ENCODE assay signal across 17 mouse cellular contexts in the genomic region with DNA sequence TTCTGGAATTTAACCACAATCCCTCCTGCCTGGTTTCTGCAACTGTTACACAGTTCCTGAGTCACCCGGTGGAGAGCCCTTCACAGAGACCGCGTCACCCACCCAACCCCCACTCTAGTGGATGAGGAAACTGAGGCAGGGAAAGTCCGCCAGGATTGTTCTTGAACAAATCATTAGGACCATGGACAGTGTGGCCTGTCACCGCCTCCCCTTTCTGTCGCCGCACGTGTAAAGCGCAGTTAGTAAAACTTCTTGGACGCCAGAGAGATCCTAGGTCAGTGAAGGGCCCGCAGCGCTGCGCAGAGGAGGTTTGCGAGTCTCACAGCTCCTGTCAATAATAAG. TPM values are rescaled to one million over a fixed set of nuclear protein-coding genes. Genes with fewer than 3 reads are reported as not detected.
A peak's percentile ranks its signal among the peaks of the same experiment; 100 is the strongest.
DNase-seq lines count a peak whose midpoint lies in the region; ATAC-seq lines count a peak whose summit lies in the region.
"Had no signal": no experiment of that assay in that cellular context is flagged by ENCODE, and none has a peak within 500 bp of the region (broad histone marks: within the 10 kb centered on the region; RNA-seq: fewer than 3 reads in every experiment).

No protein-coding gene starts in this region.

- WGBS in heart, embryonic 13.5 days: 4% methylated on average over 14 of the region's 14 CpGs
- 4% methylated on average over 14 of the region's 14 CpGs for WGBS in midbrain, embryonic 11.5 days
- 6% methylated on average over 14 of the region's 14 CpGs for WGBS in midbrain, embryonic 16.5 days
- WGBS in limb, embryonic 13.5 days: 3% methylated on average over 14 of the region's 14 CpGs

- 0 out of 2 replicates have a peak overlapping the region, but pooled peaks have one; percentile 9 for H3K4me2 ChIP-seq in heart, embryonic 13.5 days
- H3K4me2 ChIP-seq in midbrain, embryonic 11.5 days: no peak overlapping the region
- H3K4me2 ChIP-seq in midbrain, embryonic 16.5 days (ENCODE audit: low read length): no peak overlapping the region
- H3K4me2 ChIP-seq in limb, embryonic 13.5 days (replicated peaks): peak overlapping the region; percentile 23; the same call in 1 of the 2 replicates
- H3K4me2 ChIP-seq: forebrain, embryonic 13.5 days; limb, embryonic 15.5 days had no signal

- H3K4me3 ChIP-seq in heart, embryonic 13.5 days: 0 out of 2 replicates have a peak overlapping the region, but pooled peaks have one; percentile 8
- no peak overlapping the region for H3K4me3 ChIP-seq in midbrain, embryonic 11.5 days (ENCODE audit: low read depth, low read length)
- H3K4me3 ChIP-seq in midbrain, embryonic 16.5 days (ENCODE audit: low read depth, low read length): no peak overlapping the region
- H3K4me3 ChIP-seq in limb, embryonic 13.5 days: no peak overlapping the region
- H3K4me3 ChIP-seq: gastrocnemius, adult 2 months had no signal

- peak overlapping the region; percentile 28; the same call in 1 of the 2 replicates for H3K9ac ChIP-seq in heart, embryonic 13.5 days
- no peak overlapping the region for H3K9ac ChIP-seq in midbrain, embryonic 11.5 days (ENCODE audit: low read length)
- H3K9ac ChIP-seq in midbrain, embryonic 16.5 days (ENCODE audit: low read depth, low read length): no peak overlapping the region
- no peak overlapping the region for H3K9ac ChIP-seq in limb, embryonic 13.5 days
- H3K9ac ChIP-seq: limb, embryonic 15.5 days had no signal

- peak; percentile 44 for DNase-seq in adrenal gland, adult 2 months
- no peak for DNase-seq in adrenal gland, adult 18-20 months (ENCODE audit: low spot score in 2 of 2)
- DNase-seq in heart, postnatal 25 days (ENCODE audit: low spot score): no peak
- DNase-seq in midbrain, embryonic 11.5 days (ENCODE audit: low spot score, missing footprints): peak; percentile 86
- no peak for DNase-seq in kidney, postnatal 10 days
- DNase-seq: cerebellum, adult 9-11 months; heart, postnatal 14 days; layer of hippocampus, adult 9-11 months; spleen, adult 18-20 months had no signal

- peaks cover 92% of the 10 kb centered on the region for H3K27me3 ChIP-seq in heart, embryonic 13.5 days (replicated peaks)
- H3K27me3 ChIP-seq in midbrain, embryonic 11.5 days (ENCODE audit: control insufficient read depth, insufficient read depth, low read length): peaks cover 41% of the 10 kb centered on the region
- peaks cover 56% of the 10 kb centered on the region for H3K27me3 ChIP-seq in midbrain, embryonic 16.5 days (ENCODE audit: control insufficient read depth, insufficient read depth, low read depth, low read length)
- peaks cover 77% of the 10 kb centered on the region for H3K27me3 ChIP-seq in limb, embryonic 13.5 days

- no peak overlapping the region for H3K27ac ChIP-seq in heart, embryonic 13.5 days (replicated peaks)
- no peak overlapping the region for H3K27ac ChIP-seq in midbrain, embryonic 11.5 days (ENCODE audit: low read depth, low read length)
- no peak overlapping the region for H3K27ac ChIP-seq in midbrain, embryonic 16.5 days (ENCODE audit: low read length)
- H3K27ac ChIP-seq in limb, embryonic 13.5 days: no peak overlapping the region
- H3K27ac ChIP-seq: forebrain, embryonic 13.5 days; gastrocnemius, adult 2 months; kidney, postnatal 0 days; limb, embryonic 15.5 days had no signal

- no peaks in the 10 kb centered on the region for H3K36me3 ChIP-seq in heart, embryonic 13.5 days
- H3K36me3 ChIP-seq in midbrain, embryonic 11.5 days (ENCODE audit: control insufficient read depth, insufficient read depth, low read length): no peaks in the 10 kb centered on the region
- H3K36me3 ChIP-seq in midbrain, embryonic 16.5 days (ENCODE audit: control insufficient read depth, insufficient read depth, low read length): no peaks in the 10 kb centered on the region
- H3K36me3 ChIP-seq in limb, embryonic 13.5 days: no peaks in the 10 kb centered on the region
- H3K36me3 ChIP-seq: limb, embryonic 15.5 days had no signal

- no peak for ATAC-seq in heart, embryonic 13.5 days (ENCODE audit: extremely low read depth, insufficient number of reproducible peaks, low FRiP score, low TSS enrichment)
- ATAC-seq in midbrain, embryonic 11.5 days (ENCODE audit: low FRiP score): no peak
- ATAC-seq in midbrain, embryonic 16.5 days: no peak
- no peak for ATAC-seq in limb, embryonic 13.5 days (ENCODE audit: low FRiP score, low read depth)
- ATAC-seq: forebrain, embryonic 13.5 days had no signal

- peaks cover 9% of the 10 kb centered on the region for H3K4me1 ChIP-seq in heart, embryonic 13.5 days
- H3K4me1 ChIP-seq in midbrain, embryonic 11.5 days (ENCODE audit: control insufficient read depth, insufficient read depth, low read length): no peaks in the 10 kb centered on the region
- H3K4me1 ChIP-seq in midbrain, embryonic 16.5 days (ENCODE audit: control insufficient read depth, insufficient read depth, low read length): no peaks in the 10 kb centered on the region
- H3K4me1 ChIP-seq in limb, embryonic 13.5 days: peaks cover 10% of the 10 kb centered on the region; the same call in 1 of the 2 replicates
- H3K4me1 ChIP-seq: forebrain, embryonic 13.5 days had no signal

- H3K9me3 ChIP-seq in heart, embryonic 13.5 days: no peaks in the 10 kb centered on the region
- no peaks in the 10 kb centered on the region for H3K9me3 ChIP-seq in midbrain, embryonic 11.5 days (ENCODE audit: control insufficient read depth, low read length)
- no peaks in the 10 kb centered on the region for H3K9me3 ChIP-seq in midbrain, embryonic 16.5 days (replicated peaks; ENCODE audit: control insufficient read depth, low read length, poor library complexity, severe bottlenecking)
- no peaks in the 10 kb centered on the region for H3K9me3 ChIP-seq in limb, embryonic 13.5 days
- H3K9me3 ChIP-seq: forebrain, embryonic 13.5 days; limb, embryonic 15.5 days; megakaryocyte, embryonic 14.5 days had no signal

- intact Hi-C loops in heart, postnatal 25 days (cut with DNase I): no loop called here

RNA-seq across cellular contexts. Expression of gene Nfic, which starts 2.5 kb away (rescaled TPM):
- total RNA-seq in adrenal gland, adult 2 months (2021): 100 to 1,000 TPM in 1 of 2 experiments, 10 to 100 TPM in 1; 80.8 to 126 TPM
- polyA plus RNA-seq in adrenal gland, adult 2 months (2012; rRNA removed): 142 and 171 TPM in 2 replicates
- 10 to 100 TPM; 69.1 to 78.7 TPM for total RNA-seq in adrenal gland, adult 18-20 months (2021)
- polyA plus RNA-seq in heart, embryonic 13.5 days (2015; fragmentation: Nextera tagmentation; extraction: Ambion mirVana): 56.6 and 57.4 TPM in 2 replicates
- total RNA-seq in heart, postnatal 25 days (2021): 100 to 1,000 TPM; 110 to 130 TPM
- polyA plus RNA-seq in midbrain, embryonic 11.5 days (2014; fragmentation: Nextera tagmentation; extraction: Ambion mirVana): 6.6 and 6.9 TPM in 2 replicates
- 15.4 and 17.2 TPM in 2 replicates for polyA plus RNA-seq in midbrain, embryonic 16.5 days (2015; fragmentation: Nextera tagmentation; extraction: Ambion mirVana)
- 77.2 and 82.8 TPM in 2 replicates for polyA plus RNA-seq in limb, embryonic 13.5 days (2015; fragmentation: Nextera tagmentation; extraction: Ambion mirVana)

RNA-seq across cellular contexts. Expression of gene Celf5, which starts 29.6 kb away (rescaled TPM):
- total RNA-seq in adrenal gland, adult 2 months (2021): under 1 TPM; 0.55 to 0.78 TPM
- 1.4 and 2.2 TPM in 2 replicates for polyA plus RNA-seq in adrenal gland, adult 2 months (2012; rRNA removed)
- total RNA-seq in adrenal gland, adult 18-20 months (2021): under 1 TPM; 0.42 to 0.50 TPM
- 0.15 and 0.16 TPM in 2 replicates for polyA plus RNA-seq in heart, embryonic 13.5 days (2015; fragmentation: Nextera tagmentation; extraction: Ambion mirVana)
- total RNA-seq in heart, postnatal 25 days (2021): under 1 TPM; 0.17 to 0.47 TPM
- polyA plus RNA-seq in midbrain, embryonic 11.5 days (2014; fragmentation: Nextera tagmentation; extraction: Ambion mirVana): 10.0 and 13.1 TPM in 2 replicates
- 88.3 and 103 TPM in 2 replicates for polyA plus RNA-seq in midbrain, embryonic 16.5 days (2015; fragmentation: Nextera tagmentation; extraction: Ambion mirVana)
- polyA plus RNA-seq in limb, embryonic 13.5 days (2015; fragmentation: Nextera tagmentation; extraction: Ambion mirVana): 1.6 TPM in 2 replicates

RNA-seq across cellular contexts. Expression of gene Ncln, which starts 43.3 kb away (rescaled TPM):
- 100 to 1,000 TPM; 111 to 123 TPM for total RNA-seq in adrenal gland, adult 2 months (2021)
- 562 and 856 TPM in 2 replicates for polyA plus RNA-seq in adrenal gland, adult 2 months (2012; rRNA removed)
- 100 to 1,000 TPM; 106 to 118 TPM for total RNA-seq in adrenal gland, adult 18-20 months (2021)
- polyA plus RNA-seq in heart, embryonic 13.5 days (2015; fragmentation: Nextera tagmentation; extraction: Ambion mirVana): 51.7 and 53.8 TPM in 2 replicates
- total RNA-seq in heart, postnatal 25 days (2021): 10 to 100 TPM; 65.3 to 65.6 TPM
- 40.4 and 44.5 TPM in 2 replicates for polyA plus RNA-seq in midbrain, embryonic 11.5 days (2014; fragmentation: Nextera tagmentation; extraction: Ambion mirVana)
- 61.1 and 61.3 TPM in 2 replicates for polyA plus RNA-seq in midbrain, embryonic 16.5 days (2015; fragmentation: Nextera tagmentation; extraction: Ambion mirVana)
- polyA plus RNA-seq in limb, embryonic 13.5 days (2015; fragmentation: Nextera tagmentation; extraction: Ambion mirVana): 98.0 and 102 TPM in 2 replicates

RNA-seq across cellular contexts. Expression of gene S1pr4, which starts 47.0 kb away (rescaled TPM):
- 1 to 10 TPM in 1 of 2 experiments, under 1 TPM in 1; 0.98 to 1.6 TPM for total RNA-seq in adrenal gland, adult 2 months (2021)
- 3.5 and 3.6 TPM in 2 replicates for polyA plus RNA-seq in adrenal gland, adult 2 months (2012; rRNA removed)
- total RNA-seq in adrenal gland, adult 18-20 months (2021): 1 to 10 TPM; 1.3 to 1.4 TPM
- polyA plus RNA-seq in heart, embryonic 13.5 days (2015; fragmentation: Nextera tagmentation; extraction: Ambion mirVana): 0.53 and 0.62 TPM in 2 replicates
- total RNA-seq in heart, postnatal 25 days (2021): 1 to 10 TPM; 1.0 to 1.1 TPM
- polyA plus RNA-seq in midbrain, embryonic 11.5 days (2014; fragmentation: Nextera tagmentation; extraction: Ambion mirVana): 0.37 and 0.43 TPM in 2 replicates
- 0.44 and 0.58 TPM in 2 replicates for polyA plus RNA-seq in midbrain, embryonic 16.5 days (2015; fragmentation: Nextera tagmentation; extraction: Ambion mirVana)
- polyA plus RNA-seq in limb, embryonic 13.5 days (2015; fragmentation: Nextera tagmentation; extraction: Ambion mirVana): 0.28 and 0.53 TPM in 2 replicates

Comparison
In these comparisons a context has a peak if more than half of its experiments do, and no peak if none do; other contexts are left out.
1. DNase-seq: peak in adrenal gland, adult 2 months (single experiment) and midbrain, embryonic 11.5 days (single experiment); none in adrenal gland, adult 18-20 months (0 of 2), heart, postnatal 25 days (single experiment) and kidney, postnatal 10 days (single experiment).
2. H3K4me2 ChIP-seq: peak in heart, embryonic 13.5 days (single experiment) and limb, embryonic 13.5 days (single experiment); none in midbrain, embryonic 11.5 days (single experiment) and midbrain, embryonic 16.5 days (single experiment).